Mouse (Mus musculus): ENCODE results near the gene Pik3r5. TPM values are rescaled to one million over a fixed set of nuclear protein-coding genes. Genes with fewer than 3 reads are reported as not detected.

Pik3r5 gene
- polyA plus RNA-seq, 1 experiment from 2014 or later = 0.26 TPM

DNA sequence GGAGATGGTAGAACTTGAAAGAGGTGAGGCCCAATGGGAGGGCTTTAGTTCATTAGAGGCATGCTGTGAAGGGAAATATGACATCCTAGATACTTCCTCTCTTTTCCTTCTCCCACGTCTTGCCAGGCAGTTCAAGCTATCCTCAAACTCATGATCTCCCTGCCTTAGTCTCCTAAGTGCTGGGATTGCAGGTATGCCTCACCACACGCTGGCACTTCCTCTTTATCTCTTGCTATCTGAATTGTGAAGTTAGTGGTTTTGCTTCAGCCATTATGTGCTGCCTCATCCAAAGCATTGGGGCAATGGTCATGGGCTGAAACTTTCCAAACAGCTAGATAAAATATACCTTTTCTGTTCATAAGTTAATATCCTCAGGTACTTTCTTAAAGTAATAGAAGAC lies 77.3 kb downstream of the Pik3r5 start:
- no peaks in the 10 kb centered on the region for H3K27me3 ChIP-seq (replicated peaks; ENCODE audit: control insufficient read depth, insufficient read depth, low read length)
- 61% methylated on average over 2 of the region's 2 CpGs for WGBS
- no peak for ATAC-seq
- no peak overlapping the region for H3K4me3 ChIP-seq (ENCODE audit: low read length)
- no peaks in the 10 kb centered on the region for H3K9me3 ChIP-seq (ENCODE audit: control insufficient read depth, low read length)
- no peaks in the 10 kb centered on the region for H3K4me1 ChIP-seq (ENCODE audit: control insufficient read depth, insufficient read depth, low read depth, low read length)
- no peaks in the 10 kb centered on the region for H3K36me3 ChIP-seq (ENCODE audit: control insufficient read depth, insufficient read depth, low read length)
- H3K27ac ChIP-seq (ENCODE audit: low read depth, low read length) = no peak overlapping the region
- H3K4me2 ChIP-seq (ENCODE audit: low read length) = no peak overlapping the region
- no peak overlapping the region for H3K9ac ChIP-seq (ENCODE audit: low read depth, low read length)

DNA sequence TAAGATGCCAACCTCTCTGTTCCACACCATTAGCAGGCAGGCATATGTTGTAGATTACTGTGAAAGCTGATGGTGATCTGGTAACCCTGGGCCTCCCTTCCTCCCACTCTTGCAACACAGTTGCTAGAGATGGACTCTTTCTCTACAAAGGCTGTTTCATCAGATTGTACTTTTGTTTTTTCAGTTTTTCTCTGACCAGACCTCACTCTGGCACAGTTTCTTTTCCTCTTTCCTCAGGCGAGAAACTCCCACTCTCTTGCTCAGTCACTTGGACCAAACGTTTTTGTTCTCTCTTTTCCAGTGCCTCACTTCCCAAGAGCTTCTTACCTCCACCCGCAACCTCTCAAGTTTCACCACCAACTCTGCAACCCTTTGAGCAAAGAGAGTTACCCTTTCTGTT lies 82.0 kb downstream of the Pik3r5 start:
- 43% methylated on average over 3 of the region's 3 CpGs for WGBS
- no peaks in the 10 kb centered on the region for H3K36me3 ChIP-seq (ENCODE audit: control insufficient read depth, insufficient read depth, low read length)
- H3K4me3 ChIP-seq (ENCODE audit: low read length) = no peak overlapping the region
- H3K9ac ChIP-seq (ENCODE audit: low read depth, low read length) = no peak overlapping the region
- H3K9me3 ChIP-seq (ENCODE audit: control insufficient read depth, low read length) = no peaks in the 10 kb centered on the region
- no peak overlapping the region for H3K4me2 ChIP-seq (ENCODE audit: low read length)
- H3K4me1 ChIP-seq (ENCODE audit: control insufficient read depth, insufficient read depth, low read depth, low read length) = no peaks in the 10 kb centered on the region
- H3K27me3 ChIP-seq (replicated peaks; ENCODE audit: control insufficient read depth, insufficient read depth, low read length) = no peaks in the 10 kb centered on the region
- no peak for ATAC-seq
- no peak overlapping the region for H3K27ac ChIP-seq (ENCODE audit: low read depth, low read length)

DNA sequence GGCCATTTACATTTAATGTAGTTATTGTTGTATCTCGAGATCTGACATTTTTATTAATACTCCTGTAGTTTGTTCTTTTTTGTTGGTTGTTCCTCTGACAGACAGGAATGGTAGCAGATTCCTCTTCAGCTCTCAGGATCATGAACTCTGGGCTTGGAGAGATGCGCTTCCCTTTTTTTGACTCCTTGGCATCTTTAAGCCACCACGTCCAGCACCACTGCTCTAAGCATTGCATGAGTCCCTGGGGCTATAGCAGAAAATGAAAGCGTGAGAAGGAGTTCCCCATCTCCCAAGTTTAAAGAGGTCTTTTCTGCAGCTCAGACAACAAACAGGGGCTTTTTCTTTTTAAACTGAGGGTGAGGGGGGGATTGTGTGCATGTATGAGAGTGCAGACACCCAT lies 87.4 kb downstream of the Pik3r5 start:
- ATAC-seq = no peak
- WGBS = 91% methylated on average over 4 of the region's 4 CpGs
- H3K36me3 ChIP-seq (ENCODE audit: control insufficient read depth, insufficient read depth, low read length) = no peaks in the 10 kb centered on the region

DNA sequence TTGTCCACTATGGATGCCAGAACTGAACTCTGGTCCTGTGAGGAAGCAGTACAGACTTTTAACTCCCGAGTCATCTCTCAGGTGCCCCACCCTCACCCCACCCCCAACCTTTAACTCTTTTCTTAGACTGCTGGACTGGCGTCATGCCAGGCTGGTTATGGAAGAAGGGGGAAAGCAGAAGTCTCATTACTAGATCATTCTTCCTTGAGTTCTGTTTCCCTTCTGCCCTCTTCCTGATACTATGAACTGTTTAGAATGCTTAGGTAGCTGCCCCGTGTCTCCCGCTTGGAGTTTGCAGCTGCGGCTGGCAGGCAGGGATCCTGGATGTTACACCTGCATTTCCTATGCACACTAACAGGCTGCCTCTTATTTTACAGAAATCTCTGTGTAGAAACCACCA lies 87.9 kb downstream of the Pik3r5 start:
- Histone ChIP-seq H3K36me3 (ENCODE audit: control insufficient read depth, insufficient read depth, low read length) (no peaks in the 10 kb centered on the region), H3K9me3 (ENCODE audit: control insufficient read depth, low read length) (peaks cover 3% of the 10 kb centered on the region; the same call in 1 of the 2 replicates), H3K4me1 (ENCODE audit: control insufficient read depth, insufficient read depth, low read depth, low read length) (no peaks in the 10 kb centered on the region), H3K27ac (ENCODE audit: low read depth, low read length) (no peak overlapping the region), H3K4me2 (ENCODE audit: low read length) (no peak overlapping the region), H3K27me3 (replicated peaks; ENCODE audit: control insufficient read depth, insufficient read depth, low read length) (no peaks in the 10 kb centered on the region), H3K9ac (ENCODE audit: low read depth, low read length) (no peak overlapping the region), H3K4me3 (ENCODE audit: low read length) (no peak overlapping the region)
- WGBS = 93% methylated on average over 5 of the region's 5 CpGs
- ATAC-seq = no peak

More for the DNA sequence above, 87.4 kb downstream of the Pik3r5 start:
- Histone ChIP-seq H3K27ac (ENCODE audit: low read depth, low read length) (no peak overlapping the region), H3K9me3 (ENCODE audit: control insufficient read depth, low read length) (peaks cover 3% of the 10 kb centered on the region; the same call in 1 of the 2 replicates), H3K4me3 (ENCODE audit: low read length) (no peak overlapping the region), H3K4me2 (ENCODE audit: low read length) (no peak overlapping the region), H3K9ac (ENCODE audit: low read depth, low read length) (no peak overlapping the region), H3K4me1 (ENCODE audit: control insufficient read depth, insufficient read depth, low read depth, low read length) (no peaks in the 10 kb centered on the region), H3K27me3 (replicated peaks; ENCODE audit: control insufficient read depth, insufficient read depth, low read length) (no peaks in the 10 kb centered on the region)

DNA sequence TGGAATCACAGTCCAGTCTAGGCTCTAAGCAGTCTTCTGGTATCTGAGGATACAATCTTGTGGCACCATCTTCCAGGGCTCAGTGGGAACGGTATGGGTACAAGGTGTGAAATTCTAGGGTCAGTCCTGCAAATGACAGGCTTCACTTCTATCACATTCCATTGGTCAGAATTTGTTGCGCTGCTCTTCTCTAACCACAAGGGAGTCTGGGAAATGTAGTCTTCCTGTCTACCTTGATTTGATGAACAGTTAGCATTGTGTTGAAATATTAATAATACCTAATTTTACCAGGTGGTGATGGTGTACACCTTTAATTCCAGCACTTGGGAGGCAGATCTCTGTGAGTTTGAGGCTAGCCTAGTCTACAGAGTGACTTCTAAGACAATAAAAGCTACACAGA lies 88.5 kb downstream of the Pik3r5 start:
- Histone ChIP-seq H3K9ac (ENCODE audit: low read depth, low read length) (no peak overlapping the region), H3K27me3 (replicated peaks; ENCODE audit: control insufficient read depth, insufficient read depth, low read length) (no peaks in the 10 kb centered on the region), H3K27ac (ENCODE audit: low read depth, low read length) (no peak overlapping the region), H3K9me3 (ENCODE audit: control insufficient read depth, low read length) (peaks cover 3% of the 10 kb centered on the region; the same call in 1 of the 2 replicates), H3K4me3 (ENCODE audit: low read length) (no peak overlapping the region), H3K4me1 (ENCODE audit: control insufficient read depth, insufficient read depth, low read depth, low read length) (no peaks in the 10 kb centered on the region), H3K36me3 (ENCODE audit: control insufficient read depth, insufficient read depth, low read length) (no peaks in the 10 kb centered on the region), H3K4me2 (ENCODE audit: low read length) (no peak overlapping the region)
- WGBS = 88% methylated on average over 2 of the region's 2 CpGs
- no peak for ATAC-seq

DNA sequence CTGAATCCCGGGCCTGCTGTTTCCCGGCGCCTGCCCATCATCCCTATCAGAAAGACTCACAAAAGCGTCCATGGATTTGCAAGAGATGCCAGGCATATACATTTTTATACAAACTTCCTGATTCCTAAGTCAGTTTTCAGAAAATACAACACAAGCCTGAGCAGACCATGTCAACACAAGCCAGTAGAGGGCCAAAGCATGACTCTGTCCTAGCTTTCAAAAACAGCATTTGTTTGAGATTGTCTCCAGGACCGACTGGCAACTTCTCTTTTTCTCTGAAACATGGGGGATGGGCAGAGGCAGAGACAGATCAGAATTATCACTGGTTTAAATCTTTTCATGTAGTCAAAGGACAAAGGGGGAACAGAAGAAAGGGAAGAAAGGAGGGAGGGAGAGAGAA lies 89.4 kb downstream of the Pik3r5 start:
- Histone ChIP-seq H3K4me1 (ENCODE audit: control insufficient read depth, insufficient read depth, low read depth, low read length) (no peaks in the 10 kb centered on the region), H3K9ac (ENCODE audit: low read depth, low read length) (no peak overlapping the region), H3K36me3 (ENCODE audit: control insufficient read depth, insufficient read depth, low read length) (no peaks in the 10 kb centered on the region), H3K4me2 (ENCODE audit: low read length) (no peak overlapping the region), H3K4me3 (ENCODE audit: low read length) (no peak overlapping the region), H3K27ac (ENCODE audit: low read depth, low read length) (no peak overlapping the region), H3K27me3 (replicated peaks; ENCODE audit: control insufficient read depth, insufficient read depth, low read length) (no peaks in the 10 kb centered on the region), H3K9me3 (ENCODE audit: control insufficient read depth, low read length) (peaks cover 3% of the 10 kb centered on the region; the same call in 1 of the 2 replicates)
- no peak for ATAC-seq
- WGBS = 80% methylated on average over 5 of the region's 5 CpGs

DNA sequence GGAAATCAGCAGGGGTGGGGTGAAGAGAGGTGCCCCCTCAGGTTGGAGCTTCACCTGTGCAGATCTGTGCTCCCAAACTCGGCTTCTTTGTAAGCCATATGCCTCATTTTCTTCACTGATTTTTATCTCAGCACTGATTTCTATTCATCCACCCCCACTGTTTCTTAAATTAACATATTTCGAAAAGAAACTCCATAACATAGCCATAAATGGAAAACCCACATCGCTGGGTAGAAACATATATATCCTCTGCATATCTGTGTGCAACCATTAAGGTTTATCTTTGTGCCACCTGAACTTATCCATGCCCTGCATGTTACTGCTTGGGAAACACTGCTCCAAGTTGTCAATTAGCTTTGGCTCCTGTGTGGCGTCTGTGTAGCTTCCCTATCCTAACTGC lies 94.5 kb downstream of the Pik3r5 start:
- H3K27me3 ChIP-seq (replicated peaks; ENCODE audit: control insufficient read depth, insufficient read depth, low read length) = no peaks in the 10 kb centered on the region
- H3K9ac ChIP-seq (ENCODE audit: low read depth, low read length) = no peak overlapping the region
- ATAC-seq = no peak
- no peak overlapping the region for H3K27ac ChIP-seq (ENCODE audit: low read depth, low read length)
- no peak overlapping the region for H3K4me2 ChIP-seq (ENCODE audit: low read length)
- H3K36me3 ChIP-seq (ENCODE audit: control insufficient read depth, insufficient read depth, low read length) = no peaks in the 10 kb centered on the region
- no peaks in the 10 kb centered on the region for H3K4me1 ChIP-seq (ENCODE audit: control insufficient read depth, insufficient read depth, low read depth, low read length)
- no peak overlapping the region for H3K4me3 ChIP-seq (ENCODE audit: low read length)
- H3K9me3 ChIP-seq (ENCODE audit: control insufficient read depth, low read length) = no peaks in the 10 kb centered on the region
- WGBS = 71% methylated on average over 4 of the region's 4 CpGs

DNA sequence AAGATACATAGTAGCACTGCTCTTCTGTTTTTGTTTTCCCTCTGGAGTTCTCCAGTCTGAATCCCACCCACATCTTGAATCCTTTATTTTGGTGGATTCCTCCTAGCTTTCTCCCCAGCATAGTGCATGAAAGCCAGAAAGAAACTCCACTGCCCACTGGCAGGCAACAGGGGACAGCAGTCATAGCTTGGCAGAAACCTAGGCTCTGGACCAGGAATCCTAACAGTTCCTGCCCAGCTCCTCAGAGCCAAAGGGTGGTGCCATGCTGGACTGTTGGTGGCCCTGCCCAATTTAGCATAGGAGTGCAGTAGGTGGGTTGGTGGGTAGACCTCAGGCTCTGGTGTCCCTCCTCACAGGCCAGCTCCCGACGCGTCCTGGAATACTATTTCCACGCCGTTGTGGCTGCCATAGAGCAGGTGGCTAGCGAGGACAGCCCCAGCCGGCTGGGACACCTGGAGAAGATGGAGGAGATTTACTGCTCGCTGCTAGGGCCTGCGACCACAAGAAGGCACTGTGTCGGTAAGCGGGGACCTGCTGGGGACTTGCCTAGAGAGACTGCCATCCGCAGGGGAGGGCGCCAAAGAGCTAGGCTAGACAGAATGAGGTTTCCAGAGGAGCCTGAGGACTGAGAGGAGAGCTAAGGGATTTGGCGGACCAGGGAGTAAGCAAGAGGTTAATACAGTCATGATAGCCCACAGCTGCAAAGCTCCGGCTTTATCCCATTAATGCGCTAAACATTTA lies 99.3 kb downstream of the Pik3r5 start:
- ATAC-seq = no peak
- 27% methylated on average over 16 of the region's 16 CpGs for WGBS
- no peaks in the 10 kb centered on the region for H3K36me3 ChIP-seq (ENCODE audit: control insufficient read depth, insufficient read depth, low read length)

DNA sequence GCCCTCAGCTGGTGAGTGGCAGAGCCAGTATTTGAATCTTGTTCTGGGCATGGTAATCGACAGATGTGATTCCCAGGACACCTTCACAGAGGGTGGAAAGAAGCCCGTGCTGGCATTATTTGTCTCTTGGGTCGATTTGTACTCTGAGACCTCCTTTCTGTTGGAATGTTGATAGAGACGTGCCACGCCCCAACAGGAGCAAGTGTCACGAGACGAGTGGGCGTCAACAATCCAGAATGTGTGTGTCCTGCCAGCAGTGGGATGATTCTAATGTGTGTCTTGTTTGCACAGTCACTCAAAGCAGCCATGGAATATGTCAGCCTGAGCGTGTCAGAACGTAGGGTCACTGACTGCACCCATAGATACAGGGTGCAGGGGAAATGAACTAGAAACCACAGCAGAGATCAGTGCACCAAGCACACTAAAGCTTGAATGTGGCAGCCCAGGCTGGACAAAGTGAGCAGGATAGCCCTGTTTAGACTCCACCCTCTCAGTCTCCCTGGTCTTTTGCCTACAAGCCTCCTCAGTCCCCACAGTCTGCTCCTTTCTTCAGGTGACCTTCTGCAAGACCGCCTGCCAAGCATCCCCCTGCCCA lies 100.1 kb downstream of the Pik3r5 start:
- Histone ChIP-seq H3K9ac (ENCODE audit: low read depth, low read length) (no peak overlapping the region), H3K36me3 (ENCODE audit: control insufficient read depth, insufficient read depth, low read length) (no peaks in the 10 kb centered on the region), H3K27me3 (replicated peaks; ENCODE audit: control insufficient read depth, insufficient read depth, low read length) (no peaks in the 10 kb centered on the region), H3K4me1 (ENCODE audit: control insufficient read depth, insufficient read depth, low read depth, low read length) (no peaks in the 10 kb centered on the region), H3K4me3 (ENCODE audit: low read length) (no peak overlapping the region), H3K4me2 (ENCODE audit: low read length) (no peak overlapping the region), H3K9me3 (ENCODE audit: control insufficient read depth, low read length) (no peaks in the 10 kb centered on the region), H3K27ac (ENCODE audit: low read depth, low read length) (no peak overlapping the region)
- WGBS = 72% methylated on average over 11 of the region's 11 CpGs
- no peak for ATAC-seq

More for the DNA sequence above, 99.3 kb downstream of the Pik3r5 start:
- H3K9me3 ChIP-seq (ENCODE audit: control insufficient read depth, low read length) = no peaks in the 10 kb centered on the region
- no peak overlapping the region for H3K27ac ChIP-seq (ENCODE audit: low read depth, low read length)
- no peak overlapping the region for H3K4me2 ChIP-seq (ENCODE audit: low read length)
- no peaks in the 10 kb centered on the region for H3K27me3 ChIP-seq (replicated peaks; ENCODE audit: control insufficient read depth, insufficient read depth, low read length)
- H3K4me1 ChIP-seq (ENCODE audit: control insufficient read depth, insufficient read depth, low read depth, low read length) = no peaks in the 10 kb centered on the region
- no peak overlapping the region for H3K4me3 ChIP-seq (ENCODE audit: low read length)
- H3K9ac ChIP-seq (ENCODE audit: low read depth, low read length) = no peak overlapping the region

All from hindbrain, embryonic 16.5 days (tissue).